Mouse (Mus musculus) hindbrain, postnatal 0 days (tissue): ENCODE results near the gene Foxj1. TPM values are rescaled to one million over a fixed set of nuclear protein-coding genes. Genes with fewer than 3 reads are reported as not detected.
A peak's percentile ranks its signal among the peaks of the same experiment; 100 is the strongest.

Experiments
- ATAC-seq: fragments of 200-750 bp; cut with Nextera tagmentation; 2 replicates; pipeline ENCODE4 v1.8.0; 2017; ENCODE audit warnings: mild to moderate bottlenecking, moderate TSS enrichment, moderate library complexity
- DNase-seq: peaks from one replicate; pipeline ENCODE4 v3.0.0-alpha.2; 2015; ENCODE audit warnings: low spot score
- H3K27ac ChIP-seq: fragments of 300-500 bp; sonication (generic); 2 replicates; pipeline ENCODE4 v1.5.1; 2014; ENCODE audit warnings: mild to moderate bottlenecking
- H3K27me3 ChIP-seq: fragments of 300-500 bp; sonication (generic); 2 replicates; pipeline ENCODE4 v1.6.1; 2014; ENCODE audit warnings: low read length, mixed read lengths; ENCODE audit not compliant: insufficient read depth
- H3K36me3 ChIP-seq: fragments of 300-500 bp; sonication (generic); 2 replicates; pipeline ENCODE4 v1.6.1; 2014; ENCODE audit warnings: low read length, mixed read lengths; ENCODE audit not compliant: insufficient read depth
- H3K4me1 ChIP-seq: fragments of 300-500 bp; sonication (generic); 2 replicates; pipeline ENCODE4 v1.6.1; 2014; ENCODE audit warnings: antibody characterized with exemption, low read length, mixed read lengths; ENCODE audit not compliant: insufficient read depth
- H3K4me2 ChIP-seq: fragments of 300-500 bp; sonication (generic); 2 replicates; pipeline ENCODE4 v1.6.1; 2014; ENCODE audit warnings: low read depth, mild to moderate bottlenecking, low read length, moderate library complexity, mixed read lengths
- H3K4me3 ChIP-seq: fragments of 300-500 bp; sonication (generic); 2 replicates; pipeline ENCODE4 v1.5.1; 2014; ENCODE audit warnings: low read length
- H3K9ac ChIP-seq: fragments of 300-500 bp; sonication (generic); replicated peaks from 2 replicates; pipeline ENCODE4 v1.6.1; 2014; ENCODE audit warnings: mild to moderate bottlenecking, low read length, moderate library complexity, mixed read lengths
- H3K9me3 ChIP-seq: fragments of 300-500 bp; sonication (generic); 2 replicates; pipeline ENCODE4 v1.6.1; 2016; ENCODE audit warnings: low read length, mixed read lengths
- CTCF ChIP-seq: IDR thresholded peaks from 2 replicates; pipeline ENCODE4 v1.5.1; 2016; ENCODE audit warnings: antibody characterized with exemption, control low read depth, low read depth
- WGBS: fragments of 180-500 bp; shearing (Covaris S2); extraction: QIAGEN DNeasy Blood & Tissue Kit; methylation state at CpG from one replicate; pipeline ENCODE4 v1.1.7; 2014; 5-methylcytosine and 5-hydroxymethylcytosine counted together
- polyA plus RNA-seq: library from polyadenylated mRNA; unstranded; fragments of >200 nt; fragmentation: Nextera tagmentation; extraction: Ambion mirVana; gene quantifications from 2 replicates; pipeline ENCODE4 v1.2.1, GENCODE M21; 2015
- total RNA-seq: library from RNA; depleted of rRNA; stranded (reverse); fragments of >200 nt; gene quantifications from 2 replicates; pipeline ENCODE4 v1.2.3, GENCODE M21; 2014

Gene Foxj1
- total and polyA plus RNA-seq, 2 experiments from 2014 or later = 15.5 to 40.0 TPM

DNA sequence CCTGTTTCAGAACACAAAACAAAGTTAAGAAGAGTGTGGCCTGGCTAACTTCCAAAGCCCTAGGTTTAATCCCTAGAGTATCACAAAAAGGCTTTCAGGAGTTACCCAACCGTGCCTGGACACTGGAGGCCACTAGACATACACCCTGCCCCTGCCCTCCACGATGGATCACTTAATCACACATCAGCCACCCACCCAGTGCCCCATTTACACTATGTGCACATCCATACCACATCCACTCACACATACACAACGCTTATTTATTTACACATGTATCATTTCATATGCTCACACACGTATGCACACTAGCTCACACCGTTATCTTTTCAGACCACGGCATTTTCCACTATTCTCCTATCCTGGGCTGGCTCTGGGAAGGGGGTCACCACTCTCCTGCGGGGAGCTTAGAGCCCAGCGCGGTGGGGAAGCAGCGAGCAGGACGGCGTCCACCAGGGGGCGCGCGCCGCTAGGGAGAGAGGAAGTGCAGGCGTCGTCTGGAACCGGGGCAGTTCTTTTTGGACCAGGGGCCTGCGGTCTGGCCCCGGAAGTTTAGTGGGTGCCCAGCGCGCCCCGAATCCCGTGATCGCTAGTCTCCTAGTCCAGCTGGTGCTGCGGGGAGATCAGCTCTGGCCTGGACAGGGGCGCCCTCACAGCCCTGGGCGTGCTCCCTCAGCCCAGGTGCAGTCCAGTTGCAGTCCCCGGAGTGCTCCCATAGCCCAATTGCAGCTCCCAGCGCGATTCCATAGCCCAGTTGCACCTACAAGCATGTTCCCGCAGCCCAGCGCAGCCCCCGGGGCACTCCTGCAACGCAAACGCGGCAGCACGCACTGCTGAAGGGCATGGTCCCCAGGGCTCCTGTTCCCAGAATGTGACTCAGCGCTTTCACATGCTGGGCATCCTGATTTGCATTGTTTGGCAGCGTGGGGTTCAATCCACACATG lies 16.2 kb downstream of the Foxj1 start:
- WGBS = 2% methylated on average over 40 of the region's 41 CpGs
- Histone ChIP-seq H3K27me3 (no peaks in the 10 kb centered on the region), H3K4me1 (peaks cover 6% of the 10 kb centered on the region; the same call in 1 of the 2 replicates), H3K36me3 (no peaks in the 10 kb centered on the region), H3K9me3 (no peaks in the 10 kb centered on the region), H3K9ac (peak overlapping the region; percentile 33), H3K4me2 (peak overlapping the region; percentile 76), H3K27ac (no peak overlapping the region), H3K4me3 (peak overlapping the region; percentile 32)
- peak; percentile 86; the same call in 1 of the 2 replicates for ATAC-seq
- peak; percentile 98 for TF ChIP-seq CTCF
- DNase-seq = peak; percentile 84

DNA sequence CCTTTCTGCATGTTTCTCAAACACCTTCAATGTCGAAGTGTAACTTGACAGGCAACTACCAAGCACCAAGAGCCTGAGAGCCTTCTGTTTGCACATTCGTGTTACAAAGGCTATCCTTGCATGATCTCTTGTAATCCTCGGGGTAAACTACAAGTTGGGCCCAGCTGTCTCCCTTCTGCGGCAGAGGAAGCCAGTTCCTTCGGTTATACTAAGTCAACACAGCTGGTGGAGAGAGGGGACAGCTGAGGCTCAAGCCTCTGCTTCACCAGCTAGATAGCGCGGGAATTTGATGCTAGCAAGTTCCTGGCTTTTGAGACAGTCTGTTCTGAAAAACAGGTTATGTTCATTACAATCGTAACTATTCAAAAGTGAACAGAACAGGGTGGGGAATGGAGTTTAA lies 22.8 kb downstream of the Foxj1 start:
- Histone ChIP-seq H3K36me3 (no peaks in the 10 kb centered on the region), H3K4me2 (no peak overlapping the region), H3K27ac (no peak overlapping the region), H3K4me3 (no peak overlapping the region), H3K9ac (no peak overlapping the region), H3K27me3 (no peaks in the 10 kb centered on the region), H3K4me1 (no peaks in the 10 kb centered on the region), H3K9me3 (no peaks in the 10 kb centered on the region)
- TF ChIP-seq CTCF = no peak
- WGBS = 58% methylated on average over 8 of the region's 8 CpGs
- DNase-seq (no peak), ATAC-seq (no peak)

GRCm38 (mm10) chr11:116311169-116311568 lies 24.0 kb downstream of the Foxj1 start:
- no peak for ATAC-seq
- peaks cover 4% of the 10 kb centered on the region; the same call in 1 of the 2 replicates for H3K4me1 ChIP-seq
- 22% methylated on average over 8 of the region's 8 CpGs for WGBS
- H3K9me3 ChIP-seq = no peaks in the 10 kb centered on the region
- H3K27ac ChIP-seq = no peak overlapping the region
- no peak overlapping the region for H3K4me2 ChIP-seq
- TF ChIP-seq CTCF = no peak
- H3K27me3 ChIP-seq = no peaks in the 10 kb centered on the region
- no peaks in the 10 kb centered on the region for H3K36me3 ChIP-seq
- peak; percentile 70 for DNase-seq
- H3K9ac ChIP-seq = no peak overlapping the region
- H3K4me3 ChIP-seq = no peak overlapping the region

GRCm38 (mm10) chr11:116309601-116310000 lies 25.6 kb downstream of the Foxj1 start:
- 78% methylated on average over 3 of the region's 3 CpGs for WGBS
- Histone ChIP-seq H3K4me2 (no peak overlapping the region), H3K27ac (no peak overlapping the region), H3K9ac (no peak overlapping the region), H3K4me1 (peaks cover 4% of the 10 kb centered on the region; the same call in 1 of the 2 replicates), H3K9me3 (no peaks in the 10 kb centered on the region), H3K36me3 (peaks cover 3% of the 10 kb centered on the region; the same call in 1 of the 2 replicates), H3K27me3 (no peaks in the 10 kb centered on the region), H3K4me3 (no peak overlapping the region)
- TF ChIP-seq CTCF = no peak
- DNase-seq (no peak), ATAC-seq (no peak)

GRCm38 (mm10) chr11:116307762-116308531 lies 27.3 kb downstream of the Foxj1 start:
- DNase-seq = no peak
- Histone ChIP-seq H3K4me3 (no peak overlapping the region), H3K9me3 (no peaks in the 10 kb centered on the region), H3K27me3 (no peaks in the 10 kb centered on the region), H3K4me1 (peaks cover 4% of the 10 kb centered on the region; the same call in 1 of the 2 replicates), H3K4me2 (no peak overlapping the region), H3K36me3 (peaks cover 15% of the 10 kb centered on the region; the same call in 1 of the 2 replicates), H3K9ac (no peak overlapping the region), H3K27ac (no peak overlapping the region)
- WGBS = 96% methylated on average over 12 of the region's 12 CpGs
- 0 out of 2 replicates have a peak, but pooled peaks have one; percentile 2 for TF ChIP-seq CTCF
- ATAC-seq = no peak

- Histone ChIP-seq H3K27ac (peak within 1 kb of the TSS; percentile 60; the same call in 1 of the 2 replicates), H3K36me3 (peaks cover 19% of the 10 kb centered on the region), H3K4me3 (peak within 1 kb of the TSS; percentile 69), H3K9me3 (no peaks in the 10 kb centered on the region), H3K9ac (peak within 1 kb of the TSS; percentile 80), H3K4me2 (peak within 1 kb of the TSS; percentile 61), H3K27me3 (no peaks in the 10 kb centered on the region), H3K4me1 (peaks cover 4% of the 10 kb centered on the region; the same call in 1 of the 2 replicates)
- no peak for TF ChIP-seq CTCF
- WGBS = 87% methylated on average over 10 of the region's 10 CpGs
- ATAC-seq (peak; percentile 35), DNase-seq (no peak)
These were observed 28.0 kb downstream of the Foxj1 start, which contains the start of gene Exoc7 for GRCm38 (mm10) chr11:116307019-116307725. Gene Exoc7 (minus strand): TSS chr11:116307233.
